Mouse (Mus musculus) layer of hippocampus, postnatal 14 days (tissue): ENCODE results near the gene Rprml. TPM values are rescaled to one million over a fixed set of nuclear protein-coding genes. Genes with fewer than 3 reads are reported as not detected.

Experiments used
- total RNA-seq, 2 experiments: library from RNA; stranded (reverse); gene quantifications; 2 replicates each; pipeline ENCODE4 v1.2.3; 2021

Rprml gene
- total RNA-seq, 2 experiments from 2014 or later = 113 to 118 TPM

Other genes starting within 250 kb of the Rprml start
- gene Plekhm1, start 236.9 kb upstream of the Rprml start, total RNA-seq = 10 to 100 TPM; 17.0 to 17.7 TPM
- not detected for gene Lrrc37a, start 145.0 kb upstream of the Rprml start, total RNA-seq
- gene Gm884, start 28.4 kb upstream of the Rprml start, total RNA-seq = not detected
- not detected for gene Lyzl6, start 10.7 kb upstream of the Rprml start, total RNA-seq
- 10 to 100 TPM; 75.7 to 78.5 TPM for gene Gosr2, start 48.3 kb downstream of the Rprml start, total RNA-seq
- 1 to 10 TPM in 1 of 2 experiments, under 1 TPM in 1; 0.48 to 2.7 TPM for gene Wnt9b, start 100.3 kb downstream of the Rprml start, total RNA-seq
- gene Wnt3, start 124.6 kb downstream of the Rprml start, total RNA-seq = 1 to 10 TPM; 2.0 to 2.9 TPM